Mouse (Mus musculus) neural tube, embryonic 11.5 days (tissue): ENCODE measurements around the gene Acot13. TPM values are rescaled to one million over a fixed set of nuclear protein-coding genes. Genes with fewer than 3 reads are reported as not detected.

Source experiments
- ATAC-seq: fragments of 200-750 bp; cut with Nextera tagmentation; 2 replicates; pipeline ENCODE4 v1.8.0; 2017; ENCODE audit warnings: moderate number of reproducible peaks, mild to moderate bottlenecking, moderate TSS enrichment, moderate library complexity; ENCODE audit not compliant: insufficient read depth, low FRiP score, low TSS enrichment
- DNase-seq: peaks from one replicate; pipeline ENCODE4 v3.0.0-alpha.2; 2015; ENCODE audit warnings: low spot score
- H3K27ac ChIP-seq: fragments of 300-500 bp; sonication (generic); 2 replicates; pipeline ENCODE4 v1.5.1; 2014; ENCODE audit warnings: low read depth, mild to moderate bottlenecking, low read length
- H3K27me3 ChIP-seq: fragments of 300-500 bp; sonication (generic); 2 replicates; pipeline ENCODE4 v1.6.1; 2014; ENCODE audit warnings: mild to moderate bottlenecking, low read length, mixed read lengths; ENCODE audit not compliant: control insufficient read depth, insufficient read depth
- H3K36me3 ChIP-seq: fragments of 300-500 bp; sonication (generic); 2 replicates; pipeline ENCODE4 v1.6.1; 2014; ENCODE audit warnings: mild to moderate bottlenecking, low read length, moderate library complexity, mixed read lengths; ENCODE audit not compliant: control insufficient read depth, insufficient read depth
- H3K4me1 ChIP-seq: fragments of 300-500 bp; sonication (generic); 2 replicates; pipeline ENCODE4 v1.6.1; 2014; ENCODE audit warnings: low read length, mixed read lengths; ENCODE audit not compliant: control insufficient read depth, insufficient read depth
- H3K4me2 ChIP-seq: fragments of 300-500 bp; sonication (generic); 2 replicates; pipeline ENCODE4 v1.6.1; 2014; ENCODE audit warnings: low read depth, mild to moderate bottlenecking, moderate library complexity
- H3K4me3 ChIP-seq: fragments of 300-500 bp; sonication (generic); 2 replicates; pipeline ENCODE4 v1.5.1; 2014; ENCODE audit warnings: low read depth, low read length
- H3K9ac ChIP-seq: fragments of 300-500 bp; sonication (generic); 2 replicates; pipeline ENCODE4 v1.6.1; 2014; ENCODE audit warnings: mild to moderate bottlenecking, low read length
- H3K9me3 ChIP-seq: fragments of 300-500 bp; sonication (generic); 2 replicates; pipeline ENCODE4 v1.6.1; 2016; ENCODE audit warnings: low read length; ENCODE audit not compliant: control insufficient read depth
- WGBS: fragments of 180-500 bp; shearing (Covaris S2); extraction: QIAGEN DNeasy Blood & Tissue Kit; methylation state at CpG from one replicate; pipeline ENCODE4 v1.1.7; 2014; 5-methylcytosine and 5-hydroxymethylcytosine counted together
- polyA plus RNA-seq: library from polyadenylated mRNA; unstranded; fragments of >200 nt; fragmentation: Nextera tagmentation; extraction: Ambion mirVana; gene quantifications from 2 replicates; pipeline ENCODE4 v1.2.1, GENCODE M21; 2014

Gene Acot13
- polyA plus RNA-seq, 1 experiment from 2014 or later: 48.5 TPM

GRCm38 (mm10) chr13:24799925-24800673 lies 31.2 kb downstream of the Acot13 start:
- DNase-seq (peak; percentile 53), ATAC-seq (no peak; the same call in 1 of the 2 replicates)
- no peaks in the 10 kb centered on the region for H3K9me3 ChIP-seq
- peak overlapping the region; percentile 36 for H3K4me3 ChIP-seq
- H3K36me3 ChIP-seq: no peaks in the 10 kb centered on the region
- H3K27me3 ChIP-seq: no peaks in the 10 kb centered on the region
- H3K9ac ChIP-seq: peak overlapping the region; percentile 32
- 1% methylated on average over 31 of the region's 31 CpGs for WGBS
- peaks cover 5% of the 10 kb centered on the region; the same call in 1 of the 2 replicates for H3K4me1 ChIP-seq
- peak overlapping the region; percentile 63 for H3K4me2 ChIP-seq
- no peak overlapping the region for H3K27ac ChIP-seq

GRCm38 (mm10) chr13:24799378-24799777 lies 32.0 kb downstream of the Acot13 start:
- H3K4me3 ChIP-seq: no peak overlapping the region

GRCm38 (mm10) chr13:24798686-24799085 lies 32.7 kb downstream of the Acot13 start:
- 97% methylated on average over 4 of the region's 4 CpGs for WGBS
- Histone ChIP-seq H3K36me3 (no peaks in the 10 kb centered on the region), H3K9me3 (no peaks in the 10 kb centered on the region), H3K27ac (no peak overlapping the region), H3K4me2 (no peak overlapping the region), H3K4me3 (no peak overlapping the region), H3K4me1 (peaks cover 5% of the 10 kb centered on the region; the same call in 1 of the 2 replicates), H3K27me3 (no peaks in the 10 kb centered on the region), H3K9ac (no peak overlapping the region)
- ATAC-seq (no peak), DNase-seq (no peak)

More at GRCm38 (mm10) chr13:24799378-24799777, 32.0 kb downstream of the Acot13 start:
- Histone ChIP-seq H3K9ac (no peak overlapping the region), H3K27ac (no peak overlapping the region), H3K9me3 (no peaks in the 10 kb centered on the region), H3K27me3 (no peaks in the 10 kb centered on the region), H3K36me3 (no peaks in the 10 kb centered on the region), H3K4me1 (peaks cover 5% of the 10 kb centered on the region; the same call in 1 of the 2 replicates), H3K4me2 (peak overlapping the region; percentile 63; the same call in 1 of the 2 replicates)
- WGBS: 71% methylated on average over 5 of the region's 5 CpGs
- DNase-seq: no peak
- ATAC-seq: no peak

GRCm38 (mm10) chr13:24792411-24793045 lies 38.8 kb downstream of the Acot13 start:
- no peak for DNase-seq
- H3K9me3 ChIP-seq: no peaks in the 10 kb centered on the region
- ATAC-seq: no peak
- no peak overlapping the region for H3K27ac ChIP-seq
- no peaks in the 10 kb centered on the region for H3K4me1 ChIP-seq
- H3K4me2 ChIP-seq: no peak overlapping the region
- H3K36me3 ChIP-seq: no peaks in the 10 kb centered on the region
- H3K4me3 ChIP-seq: no peak overlapping the region
- H3K27me3 ChIP-seq: no peaks in the 10 kb centered on the region
- H3K9ac ChIP-seq: no peak overlapping the region
- WGBS: 91% methylated on average over 9 of the region's 9 CpGs

- H3K27me3 ChIP-seq: no peaks in the 10 kb centered on the region
- no peaks in the 10 kb centered on the region for H3K4me1 ChIP-seq
- no peak overlapping the region for H3K4me2 ChIP-seq
- WGBS: 69% methylated on average over 2 of the region's 2 CpGs
- no peak overlapping the region for H3K9ac ChIP-seq
- ATAC-seq (no peak), DNase-seq (no peak)
- H3K36me3 ChIP-seq: no peaks in the 10 kb centered on the region
- H3K4me3 ChIP-seq: no peak overlapping the region
- H3K9me3 ChIP-seq: no peaks in the 10 kb centered on the region
- no peak overlapping the region for H3K27ac ChIP-seq
Observed at GRCm38 (mm10) chr13:24791349-24791748, 40.0 kb downstream of the Acot13 start.

GRCm38 (mm10) chr13:24787477-24787876 lies 43.9 kb downstream of the Acot13 start:
- no peaks in the 10 kb centered on the region for H3K9me3 ChIP-seq
- H3K27ac ChIP-seq: no peak overlapping the region
- no peak for DNase-seq
- no peak overlapping the region for H3K9ac ChIP-seq
- H3K27me3 ChIP-seq: no peaks in the 10 kb centered on the region
- H3K4me1 ChIP-seq: no peaks in the 10 kb centered on the region
- H3K36me3 ChIP-seq: no peaks in the 10 kb centered on the region
- H3K4me2 ChIP-seq: no peak overlapping the region
- no peak for ATAC-seq
- 90% methylated on average over 5 of the region's 5 CpGs for WGBS
- H3K4me3 ChIP-seq: no peak overlapping the region

GRCm38 (mm10) chr13:24786014-24786490 lies 45.3 kb downstream of the Acot13 start:
- ATAC-seq (no peak), DNase-seq (no peak)
- Histone ChIP-seq H3K4me3 (no peak overlapping the region), H3K4me2 (no peak overlapping the region), H3K27me3 (no peaks in the 10 kb centered on the region), H3K4me1 (no peaks in the 10 kb centered on the region), H3K9ac (no peak overlapping the region), H3K27ac (no peak overlapping the region), H3K9me3 (no peaks in the 10 kb centered on the region), H3K36me3 (no peaks in the 10 kb centered on the region)
- WGBS: 61% methylated on average over 11 of the region's 11 CpGs

GRCm38 (mm10) chr13:24781916-24782315 lies 49.4 kb downstream of the Acot13 start:
- Histone ChIP-seq H3K4me3 (no peak overlapping the region), H3K36me3 (no peaks in the 10 kb centered on the region), H3K4me1 (no peaks in the 10 kb centered on the region), H3K27ac (no peak overlapping the region), H3K4me2 (no peak overlapping the region), H3K27me3 (no peaks in the 10 kb centered on the region), H3K9ac (no peak overlapping the region), H3K9me3 (no peaks in the 10 kb centered on the region)
- no peak for DNase-seq
- 77% methylated on average over 5 of the region's 5 CpGs for WGBS
- ATAC-seq: no peak
